Mouse (Mus musculus) cerebellum, postnatal 4 days (tissue): Measurements from ENCODE around the gene Cpne2.

ENCODE experiments used
- DNase-seq, 2 experiments: peaks; one replicate each; pipeline ENCODE4 v3.0.0; 2022; ENCODE audit warnings: low spot score in 2 of 2, mixed read lengths in 1 of 2

The Cpne2 gene

DNA sequence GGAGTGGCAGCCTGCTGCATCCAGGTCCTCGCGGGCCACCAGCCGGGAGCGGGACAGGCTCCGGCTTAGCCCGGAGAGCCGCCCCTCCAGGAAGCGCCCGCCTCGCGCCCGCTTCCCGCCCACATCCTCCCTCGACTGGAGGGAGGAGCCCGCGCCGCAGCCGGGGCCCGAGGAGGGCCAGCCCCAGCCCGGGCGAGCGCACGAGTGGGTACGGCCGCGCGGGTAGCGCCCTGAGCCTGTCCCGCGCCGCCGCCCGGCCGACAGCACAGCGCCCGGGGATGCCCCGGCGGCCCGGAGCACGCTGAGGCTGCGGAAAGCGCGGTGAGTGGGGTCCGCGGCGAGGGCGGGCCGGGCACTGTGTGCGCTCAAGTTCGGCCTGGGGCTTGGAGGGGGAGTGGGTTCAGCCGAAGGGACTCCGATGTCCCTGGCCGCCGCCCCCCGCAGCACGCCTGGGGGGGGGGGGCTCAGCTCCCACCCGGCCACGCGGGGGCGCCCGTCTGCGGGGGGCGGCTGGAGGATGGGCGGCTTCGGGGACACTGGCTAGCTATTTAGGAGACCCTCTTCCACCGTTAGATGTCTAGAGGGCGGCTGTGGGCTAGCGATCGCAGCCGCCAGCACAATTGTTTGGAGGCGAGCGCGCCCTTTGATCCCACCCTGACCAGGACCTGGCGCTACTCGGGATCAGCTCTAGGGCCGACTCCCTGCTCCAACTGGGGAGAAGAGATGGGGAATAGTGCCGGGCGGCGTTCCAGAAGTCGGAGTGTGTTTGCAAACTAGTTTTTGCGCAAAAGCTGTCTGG is at the start of gene Cpne2:
Gene Cpne2, plus strand, starts transcription at position 118 of the 799 bp plus-strand sequence.
- peak in 1 of 2 experiments; percentile 46 for DNase-seq

DNA sequence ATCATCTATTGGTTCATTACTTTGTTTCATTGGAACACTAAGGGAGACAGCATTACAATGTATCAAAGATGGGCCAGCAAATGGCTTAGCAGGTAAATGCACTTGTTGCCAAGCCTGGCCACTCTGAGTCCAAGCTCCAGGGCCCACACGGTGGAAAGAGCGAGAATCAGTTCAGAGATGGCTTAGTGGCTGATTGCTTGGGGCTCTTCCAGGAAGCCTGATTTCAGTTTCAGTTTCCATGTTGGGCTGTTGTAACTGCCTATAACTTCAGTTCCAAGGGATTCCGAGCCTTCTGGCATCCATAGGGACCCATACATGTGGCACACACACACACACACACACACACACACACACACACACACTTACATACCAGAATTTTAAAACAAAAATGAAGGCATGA is 47.5 kb upstream of the Cpne2 start:
- DNase-seq = peak in 1 of 2 experiments; percentile 11

DNA sequence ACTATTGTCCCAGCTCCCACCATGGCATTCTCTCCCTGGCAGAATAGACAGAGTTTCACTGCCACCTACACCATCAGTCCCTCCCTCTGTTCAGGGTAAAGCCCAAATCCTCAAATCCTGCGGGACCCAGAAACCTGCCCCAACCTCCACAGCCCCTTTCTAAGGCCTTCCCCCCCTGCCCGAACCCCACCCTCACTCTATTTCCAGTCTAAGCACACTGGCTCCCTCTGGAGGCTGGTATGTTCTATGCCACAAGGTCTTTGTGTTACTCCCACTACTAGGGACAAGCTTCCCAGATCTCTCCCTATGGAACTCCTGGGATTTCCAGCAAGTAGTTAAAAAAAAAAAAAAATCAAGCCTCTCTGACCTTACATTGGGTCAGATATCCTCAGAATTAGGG is 46.9 kb upstream of the Cpne2 start:
- peak; percentile 18 to 25 for DNase-seq

DNA sequence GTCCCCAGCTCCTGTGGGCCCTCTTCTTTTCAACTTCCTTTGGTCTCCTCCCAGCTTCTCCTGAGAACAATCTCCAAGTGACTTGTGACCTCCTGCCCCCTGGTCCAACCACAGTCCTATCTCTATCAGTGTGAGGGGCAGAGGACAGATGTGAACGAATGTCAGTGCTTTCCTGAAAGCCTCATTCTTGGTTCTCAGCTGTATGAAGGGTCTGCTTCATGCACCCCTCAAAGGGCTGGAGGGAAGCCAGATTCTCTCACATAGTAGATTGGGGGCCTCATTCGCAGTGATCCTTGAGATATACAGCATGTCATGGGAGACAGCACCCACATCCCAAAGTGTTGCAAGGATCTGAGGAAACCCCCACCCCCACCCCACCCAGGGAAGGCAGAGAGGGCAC is 44.8 kb upstream of the Cpne2 start:
- peak in 1 of 2 experiments; percentile 4 for DNase-seq

DNA sequence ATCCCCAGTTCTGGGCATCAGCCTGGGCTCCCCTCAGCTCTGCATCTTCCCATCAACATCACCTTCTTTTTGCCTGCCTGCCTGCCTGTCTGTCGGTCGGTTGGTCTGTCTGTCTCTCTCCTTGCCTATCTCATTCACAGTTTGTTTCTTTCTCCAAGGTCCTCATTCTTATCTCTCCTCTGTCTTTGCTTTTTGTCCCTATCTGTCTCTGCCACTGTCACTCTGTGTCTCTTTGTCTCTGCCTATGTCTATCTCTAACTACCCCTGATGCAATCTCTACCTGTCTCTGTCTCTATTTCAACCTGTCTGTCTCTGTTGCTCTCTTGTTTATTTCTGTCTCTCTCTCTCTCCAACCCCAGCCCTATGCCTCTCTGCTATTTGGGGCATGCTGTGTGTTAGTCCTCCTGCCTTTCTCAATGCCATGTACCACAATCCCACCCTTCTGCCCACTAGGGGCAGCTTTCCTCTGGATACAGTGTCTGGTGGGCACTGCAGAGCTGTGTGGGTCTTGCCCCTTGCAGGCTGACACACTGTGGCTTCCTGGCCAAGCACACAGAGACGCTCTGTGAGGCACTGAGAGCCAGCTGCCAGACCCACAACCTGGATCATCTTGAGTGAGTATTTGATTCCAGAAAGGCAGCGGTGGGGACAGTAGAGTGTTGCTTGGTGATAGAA is 42.8 kb upstream of the Cpne2 start:
- DNase-seq = peak in 1 of 2 experiments; percentile 15

DNA sequence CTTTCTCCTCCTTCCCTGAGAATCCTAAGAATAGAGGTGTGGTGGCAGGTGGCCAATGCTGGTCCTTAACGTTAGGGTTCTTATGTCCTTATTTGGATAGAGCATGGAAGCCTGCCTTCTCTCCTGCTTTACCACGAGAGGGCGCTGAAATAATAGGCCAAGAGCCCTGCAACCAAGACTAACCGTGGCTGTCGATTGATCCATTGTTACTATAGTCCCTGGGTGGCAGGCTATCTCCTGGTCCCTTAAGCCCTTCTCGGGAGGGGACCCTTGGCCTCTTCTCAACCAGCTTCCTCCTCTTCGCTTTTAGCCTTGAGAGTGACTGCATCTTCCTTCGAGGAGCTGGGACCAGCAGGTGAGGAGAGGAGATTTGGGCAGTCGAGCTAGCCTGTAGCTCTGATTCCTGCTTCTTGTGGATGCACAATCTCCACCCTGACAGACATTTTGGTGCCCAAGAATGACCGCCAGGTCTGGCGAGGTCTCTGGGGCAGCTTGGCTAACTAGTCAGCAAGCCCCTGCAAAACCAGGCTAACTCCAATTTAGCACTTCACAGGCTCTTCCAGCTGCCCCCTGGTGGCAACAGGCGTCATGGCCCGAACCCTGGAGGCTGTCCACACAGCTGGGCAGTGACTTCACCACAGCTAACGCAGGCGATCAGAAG is 40.6 kb upstream of the Cpne2 start:
- DNase-seq = peak; percentile 49 to 73

DNA sequence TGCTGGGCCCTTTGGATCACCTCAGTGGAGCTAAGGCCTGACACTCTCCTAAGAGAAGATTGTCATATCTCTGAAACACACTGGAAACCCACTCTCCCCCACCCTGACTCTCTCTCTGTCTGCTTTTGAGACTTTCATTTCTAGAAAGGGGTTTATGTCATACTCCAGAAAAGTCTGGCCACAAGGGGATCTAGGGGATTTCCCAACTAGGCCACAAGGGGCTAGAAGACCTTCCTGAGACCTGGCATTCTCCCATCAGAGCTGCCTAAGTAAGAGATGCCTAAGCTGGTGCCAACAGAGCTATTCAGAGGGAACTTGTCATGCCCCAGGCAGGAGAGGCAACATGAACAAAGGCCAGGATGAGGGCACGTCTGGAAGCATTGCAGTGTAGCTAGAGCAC is 39.5 kb upstream of the Cpne2 start:
- DNase-seq = no peak

DNA sequence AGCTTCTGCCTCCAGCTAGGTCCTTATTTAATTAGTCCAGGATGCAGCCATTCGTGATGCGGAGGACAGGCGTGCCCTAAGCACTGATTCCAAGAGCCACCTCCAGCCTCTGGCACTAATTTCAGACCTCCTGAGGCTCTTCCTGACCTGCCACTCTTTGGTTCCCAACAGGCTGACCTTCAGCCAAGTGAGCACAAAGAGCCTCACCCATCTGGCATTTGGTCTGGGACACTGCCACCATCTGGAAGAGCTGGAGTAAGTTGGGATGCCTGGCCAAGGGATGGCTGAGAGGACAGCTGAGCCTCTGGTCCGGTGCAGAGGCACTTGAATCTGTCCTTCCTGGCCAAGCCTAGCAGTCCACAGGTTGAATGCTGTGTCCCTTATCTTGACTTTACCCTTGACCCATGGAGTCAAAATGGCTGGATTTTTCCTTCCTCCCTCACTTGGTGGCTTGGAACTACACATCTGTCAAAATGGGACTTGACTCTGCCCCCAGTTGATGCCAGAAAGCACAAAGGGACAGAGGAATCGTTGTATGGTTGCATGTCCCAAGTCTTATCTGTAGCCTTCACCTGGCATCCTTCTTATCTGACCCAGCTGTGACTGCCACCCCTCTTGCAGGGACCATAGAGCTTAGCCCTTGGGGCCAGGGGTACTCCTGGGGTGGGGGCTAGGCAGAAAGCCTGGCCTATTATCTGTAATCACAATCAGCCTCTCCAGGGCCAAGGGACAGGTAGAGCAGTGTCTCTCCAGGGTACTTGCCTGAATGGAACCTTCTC is 17.2 kb upstream of the Cpne2 start:
- DNase-seq = peak in 1 of 2 experiments; percentile 54

DNA sequence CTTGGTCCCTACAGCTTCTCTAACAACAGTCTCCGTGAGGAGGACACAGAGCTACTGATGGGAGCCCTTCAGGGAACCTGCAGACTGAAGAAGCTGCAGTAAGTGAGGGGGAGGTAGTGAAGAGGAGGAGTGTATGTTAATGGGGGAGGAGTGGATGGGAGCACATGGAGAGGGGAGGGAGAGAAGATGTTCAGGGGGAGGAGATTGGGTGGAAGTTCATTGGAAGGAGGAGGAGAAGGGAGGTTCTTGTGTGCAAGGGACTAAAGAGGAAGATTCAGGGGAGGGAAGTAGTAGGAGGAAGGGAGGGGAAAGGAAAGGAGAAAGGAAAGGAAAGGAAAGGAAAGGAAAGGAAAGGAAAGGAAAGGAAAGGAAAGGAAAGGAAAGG is 16.6 kb upstream of the Cpne2 start:
- DNase-seq = no peak

DNA sequence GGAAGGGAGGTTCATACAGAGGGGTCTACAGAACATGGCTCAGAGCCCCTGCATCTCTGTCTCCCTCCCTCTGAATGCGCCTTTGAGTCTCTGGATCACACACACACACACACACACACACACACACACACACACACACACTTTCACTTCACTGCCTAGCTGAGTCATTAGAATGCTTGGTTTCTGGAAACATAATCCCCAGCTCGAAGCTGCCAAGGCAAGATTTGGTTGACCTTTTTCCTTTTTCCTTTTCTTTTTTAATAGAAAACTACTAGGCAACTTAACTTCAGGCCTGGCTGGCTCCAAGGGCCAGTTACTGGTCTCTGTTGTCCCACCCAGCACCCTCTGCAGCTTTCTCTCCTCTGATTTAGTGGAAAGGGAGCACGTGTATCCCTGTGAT is 16.0 kb upstream of the Cpne2 start:
- DNase-seq = no peak

DNA sequence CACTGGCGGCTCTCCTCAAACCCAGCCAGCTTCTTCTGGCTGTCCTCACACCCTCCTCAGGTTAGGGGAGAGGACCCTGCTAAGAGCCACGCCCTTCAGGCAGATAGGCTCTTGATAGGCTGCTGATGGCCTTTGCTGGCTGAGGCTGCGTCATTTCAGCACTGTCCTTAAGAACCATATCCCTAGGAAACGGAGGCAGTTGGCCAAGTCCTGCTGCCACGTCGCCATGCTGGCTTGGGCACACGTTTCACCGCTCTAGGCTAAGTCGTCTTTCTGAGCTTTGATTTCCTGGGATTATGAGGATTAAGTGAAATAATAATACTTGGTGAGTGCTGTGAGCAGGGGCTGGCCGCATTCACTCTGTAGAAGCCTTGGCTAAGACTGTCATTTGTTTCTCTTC is 14.5 kb upstream of the Cpne2 start:
- no peak for DNase-seq

DNA sequence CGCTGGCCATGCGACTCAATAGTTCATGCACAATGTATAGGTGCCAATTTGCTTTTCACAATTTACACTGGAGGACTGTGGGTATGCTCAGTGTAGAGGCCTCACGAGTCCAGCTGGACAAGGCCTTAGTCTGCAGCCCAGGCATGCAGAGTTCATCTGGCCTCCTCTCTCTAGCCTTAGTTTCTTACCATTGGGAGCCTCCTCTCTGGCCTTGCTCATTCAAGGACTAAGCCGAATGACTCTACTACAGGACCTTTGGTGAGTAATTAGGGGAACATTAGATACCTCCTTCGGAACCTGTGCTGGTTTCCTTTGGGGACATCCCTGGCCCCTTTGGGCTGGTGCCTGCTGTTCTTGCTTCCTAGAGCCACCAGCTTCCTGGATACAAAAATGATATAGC is 13.8 kb upstream of the Cpne2 start:
- DNase-seq = no peak

DNA sequence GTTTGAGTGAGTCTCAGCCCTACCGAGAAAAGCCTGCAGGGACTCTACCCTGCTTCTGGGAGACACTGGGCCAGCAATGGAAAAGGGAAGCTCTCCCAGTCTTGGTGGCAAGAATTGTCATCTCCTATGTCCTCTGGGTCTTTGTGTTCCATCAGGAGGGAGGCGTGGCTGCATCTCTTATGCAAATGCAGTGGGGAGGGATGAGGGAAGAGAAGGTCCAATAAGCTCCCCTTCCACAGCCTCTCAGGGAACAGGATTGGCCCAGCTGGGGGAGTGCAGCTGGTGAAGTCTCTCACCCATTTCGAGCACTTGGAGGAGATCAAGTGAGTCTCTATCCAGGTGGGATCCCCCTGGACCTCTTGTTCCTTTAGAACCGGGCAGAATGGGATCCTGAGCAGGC is 11.3 kb upstream of the Cpne2 start:
- DNase-seq = no peak

DNA sequence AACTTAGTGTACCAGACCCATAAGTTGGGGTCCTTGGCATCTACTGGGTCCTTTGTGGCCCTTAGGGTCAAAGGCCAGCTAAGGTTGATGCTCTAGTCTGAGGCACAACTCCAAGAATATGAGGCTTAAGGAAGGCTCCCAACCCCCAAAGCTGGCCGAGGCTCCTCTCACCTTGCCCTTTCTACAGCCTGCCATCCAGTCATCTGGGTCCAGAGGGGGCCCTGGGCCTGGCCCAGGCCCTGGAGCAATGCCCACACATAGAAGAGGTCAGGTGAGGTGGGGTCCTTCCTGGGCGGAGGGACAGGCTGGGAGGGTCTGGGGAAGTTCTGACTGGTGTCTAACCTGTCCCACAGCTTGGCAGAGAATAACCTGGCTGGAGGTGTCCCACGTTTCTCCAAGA is 10.3 kb upstream of the Cpne2 start:
- no peak for DNase-seq

DNA sequence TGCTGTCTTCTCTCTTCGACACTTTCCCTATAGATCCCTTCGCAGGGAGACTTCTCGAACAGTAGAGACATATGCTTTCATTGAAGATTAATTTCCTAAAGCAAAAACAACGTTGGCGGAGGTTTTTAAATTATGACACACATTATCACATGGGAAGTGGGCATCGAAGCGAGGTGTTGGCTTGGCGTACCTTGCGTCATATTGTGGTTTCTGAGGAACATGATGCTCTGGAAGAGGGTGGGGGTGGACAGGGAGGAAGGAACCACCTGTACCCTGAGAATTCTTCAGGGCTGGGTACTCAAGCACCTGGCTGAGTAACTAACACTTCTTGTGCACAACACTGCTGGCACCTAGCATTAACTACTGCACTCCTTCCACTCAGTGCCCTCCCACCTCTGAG is 8.2 kb upstream of the Cpne2 start:
- DNase-seq = no peak

DNA sequence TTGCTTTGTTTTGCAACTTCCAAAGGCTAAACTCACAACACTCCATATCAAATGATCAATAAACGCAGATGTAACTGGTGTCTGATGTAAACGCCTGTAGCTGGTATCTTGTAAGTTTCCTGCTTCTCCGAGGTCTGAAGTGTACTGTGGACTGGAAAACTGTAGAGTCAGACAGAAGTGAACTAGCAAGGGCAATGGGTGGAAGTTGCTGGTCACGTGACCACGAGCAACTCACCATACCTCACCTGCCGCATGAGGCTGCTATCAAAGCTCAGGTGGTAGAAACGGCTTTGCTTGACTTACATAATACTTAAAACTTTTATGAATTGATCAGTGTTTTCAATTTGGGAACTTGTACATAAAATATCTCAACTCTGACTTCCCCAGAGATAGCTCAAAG is 5.6 kb upstream of the Cpne2 start:
- no peak for DNase-seq

DNA sequence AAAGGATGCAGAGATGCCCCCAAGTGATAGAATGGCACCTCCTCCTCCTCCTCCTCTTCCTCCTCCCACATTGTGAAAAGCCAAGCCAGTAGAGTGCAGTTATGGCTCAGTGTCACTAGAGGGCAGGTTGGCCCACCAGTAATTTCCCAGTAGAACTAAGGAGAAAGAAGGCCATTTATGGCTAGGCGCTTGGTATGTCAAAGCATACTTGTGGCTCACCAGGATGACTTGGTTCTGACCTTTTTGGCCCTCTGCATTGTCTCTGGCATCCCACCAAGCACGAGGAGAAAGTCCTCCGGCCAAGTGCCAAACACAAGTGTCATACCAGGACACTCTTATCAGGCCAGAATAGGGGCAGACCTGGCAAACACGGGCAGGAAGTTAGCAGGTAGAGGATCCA is 4.5 kb upstream of the Cpne2 start:
- peak in 1 of 2 experiments; percentile 67 for DNase-seq

DNA sequence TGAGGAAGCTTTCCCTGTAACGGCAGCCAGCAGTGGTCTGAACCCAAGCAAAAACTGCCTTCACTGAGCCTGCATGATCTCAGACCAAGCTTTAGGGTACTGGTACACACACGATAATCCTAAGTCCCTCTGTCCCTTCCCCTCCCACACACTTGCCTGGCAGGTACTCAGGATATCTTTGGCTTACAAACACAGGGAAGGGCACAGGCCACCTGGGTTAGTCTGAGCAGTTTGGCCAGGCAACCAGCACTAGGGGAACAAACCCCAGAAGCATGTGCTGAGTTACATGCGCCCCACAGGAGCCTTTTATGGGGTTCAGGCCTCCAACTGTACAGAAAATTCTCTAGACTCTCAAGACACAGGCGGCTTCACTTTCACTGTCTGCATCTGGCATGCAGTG is 2.9 kb upstream of the Cpne2 start:
- DNase-seq = no peak

DNA sequence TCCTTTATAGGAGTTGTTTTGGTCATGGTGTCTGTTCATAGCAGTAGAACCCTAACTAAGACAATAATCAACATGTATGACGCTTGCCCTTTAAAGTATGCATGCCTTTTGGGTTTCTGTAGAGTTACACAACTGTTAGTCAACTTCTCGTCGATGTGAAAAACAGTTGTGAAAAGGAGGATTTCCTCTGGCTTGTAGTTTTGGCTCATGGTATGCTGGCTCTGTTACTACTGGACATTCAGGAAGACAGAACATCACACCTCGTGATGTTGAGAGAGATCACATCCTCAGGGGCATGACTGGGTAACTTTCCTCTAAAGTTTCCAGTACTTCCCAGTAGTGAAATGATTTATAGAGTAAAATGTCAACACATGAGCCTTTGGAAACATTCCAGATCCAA is 2.1 kb upstream of the Cpne2 start:
- DNase-seq = no peak

DNA sequence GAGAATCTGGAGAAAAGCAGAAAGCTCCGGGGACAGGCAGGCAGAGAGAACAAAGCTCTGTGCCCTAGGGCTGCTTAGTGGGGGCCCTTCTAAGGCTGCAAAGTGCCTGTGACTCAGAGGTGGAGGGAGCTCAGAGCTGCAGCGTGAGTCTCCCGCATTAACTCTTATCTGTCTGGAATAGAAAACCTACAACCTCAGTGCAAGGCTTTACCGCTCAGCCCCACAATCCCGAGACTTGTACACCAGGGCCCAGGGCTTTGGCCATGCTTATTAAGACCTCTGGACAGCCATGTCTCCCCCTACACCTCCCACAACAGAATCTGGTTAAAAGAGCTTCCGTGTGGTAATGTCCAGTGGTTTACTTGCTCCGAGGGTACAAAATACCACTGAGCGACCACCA is 790 bp upstream of the Cpne2 start:
- DNase-seq = no peak

DNA sequence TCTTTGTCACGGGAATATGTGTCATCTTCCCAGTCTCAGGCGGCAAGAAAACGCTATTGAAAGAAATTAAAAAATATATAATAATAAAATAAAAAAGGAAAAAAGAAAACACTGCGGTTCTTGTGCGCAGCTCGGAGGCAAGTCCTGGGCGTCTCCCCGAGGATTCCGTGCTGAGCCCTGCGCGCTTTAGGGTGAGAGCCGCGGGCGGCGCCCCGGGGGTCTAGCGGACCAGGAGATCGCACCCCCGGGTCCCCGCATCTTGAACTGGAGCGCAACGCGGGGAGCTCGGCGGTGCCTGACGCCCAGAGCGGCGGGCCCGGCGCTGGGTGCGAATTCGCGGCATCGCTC is 291 bp upstream of the Cpne2 start:
- no peak for DNase-seq

DNA sequence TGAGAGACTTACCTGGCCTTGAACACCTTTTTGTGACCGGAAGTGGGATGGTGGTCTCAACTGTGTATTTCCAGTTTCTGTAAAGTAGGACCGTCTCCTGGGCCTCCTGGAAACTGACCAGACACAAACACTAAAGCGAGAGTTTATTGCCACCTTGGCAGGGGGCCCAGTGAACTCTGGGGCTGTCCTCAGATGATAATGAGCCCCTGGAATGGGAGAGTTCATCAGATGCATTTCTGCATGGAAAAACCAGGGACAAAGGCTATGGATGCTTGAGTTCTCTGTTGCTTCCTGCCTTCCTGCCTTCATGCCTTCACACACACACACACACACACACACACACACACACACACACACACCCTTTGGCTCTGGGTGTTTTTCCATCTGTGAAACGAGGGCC is 1.8 kb downstream of the Cpne2 start:
- no peak for DNase-seq
